Mouse (Mus musculus): ENCODE measurements around the gene Uxs1.
A peak's percentile ranks its signal among the peaks of the same experiment; 100 is the strongest.

Gene Uxs1

DNA sequence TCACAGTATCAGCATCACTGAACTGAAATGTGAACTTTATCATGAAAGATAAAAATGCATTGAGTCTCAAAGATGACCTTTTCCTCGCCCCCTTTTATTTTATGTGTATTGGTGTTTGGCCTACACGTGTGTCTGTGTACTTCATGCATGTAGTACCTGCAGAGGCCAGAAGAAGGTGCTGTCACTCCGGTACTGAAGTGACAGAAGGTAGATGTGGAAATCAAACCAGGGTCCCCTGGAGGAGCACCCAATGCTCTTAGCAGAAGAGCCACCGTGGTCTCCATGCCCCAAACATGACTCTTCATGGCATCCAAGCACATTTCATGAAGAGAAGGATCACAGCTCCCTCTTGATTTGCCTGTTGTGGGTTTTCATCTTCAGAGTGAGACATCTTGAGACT is 95.5 kb downstream of the Uxs1 start:
- no peak for DNase-seq (ENCODE audit: low read depth, low spot score)

DNA sequence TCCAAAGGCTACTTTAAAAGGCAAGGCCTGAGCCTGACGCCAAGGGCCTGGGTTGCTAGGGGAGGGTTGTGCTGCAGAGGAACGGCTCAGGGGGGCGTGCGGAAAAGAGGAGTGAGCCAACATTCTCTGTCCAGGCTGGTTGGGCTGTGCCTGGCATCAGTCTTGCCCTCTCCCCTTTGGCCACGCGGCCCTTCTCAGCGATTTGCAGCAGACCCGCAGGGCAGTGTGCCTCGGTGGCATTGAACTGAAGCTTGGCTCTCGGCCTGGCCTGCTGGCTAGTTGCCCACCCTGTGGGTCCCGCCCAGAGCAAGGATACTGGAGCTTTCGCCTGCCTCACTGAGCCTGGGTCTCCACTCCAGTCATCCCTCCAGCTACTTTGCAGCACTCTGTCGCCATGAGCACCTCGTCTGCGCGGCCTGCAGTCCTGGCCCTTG is 97.1 kb downstream of the Uxs1 start, which contains the start of gene 1500015O10Rik:
TSS of gene 1500015O10Rik (plus strand) at position 112 of the 434 bp plus-strand sequence.
- DNase-seq (ENCODE audit: low read depth, low spot score), result peak; percentile 17

DNA sequence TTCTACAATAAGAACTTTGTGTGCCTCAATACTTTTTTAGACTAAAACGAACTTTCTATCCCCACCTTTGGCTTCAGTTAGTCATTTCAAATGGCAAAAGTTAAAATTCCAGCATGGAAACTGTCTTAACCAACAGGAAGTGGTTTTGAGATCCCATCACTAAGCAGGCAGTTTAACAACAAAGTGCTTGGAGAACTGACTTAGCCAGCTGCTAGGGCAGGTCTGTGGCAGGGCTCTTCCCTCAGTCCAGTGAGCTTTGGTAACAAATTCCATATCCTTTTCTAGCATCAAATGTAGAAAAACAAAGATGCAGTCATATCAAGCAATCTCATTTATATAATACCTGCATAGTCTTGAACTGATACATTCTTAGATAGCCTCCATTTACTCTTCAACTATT is 105.1 kb downstream of the Uxs1 start:
- DNase-seq (ENCODE audit: low read depth, low spot score), result no peak

DNA sequence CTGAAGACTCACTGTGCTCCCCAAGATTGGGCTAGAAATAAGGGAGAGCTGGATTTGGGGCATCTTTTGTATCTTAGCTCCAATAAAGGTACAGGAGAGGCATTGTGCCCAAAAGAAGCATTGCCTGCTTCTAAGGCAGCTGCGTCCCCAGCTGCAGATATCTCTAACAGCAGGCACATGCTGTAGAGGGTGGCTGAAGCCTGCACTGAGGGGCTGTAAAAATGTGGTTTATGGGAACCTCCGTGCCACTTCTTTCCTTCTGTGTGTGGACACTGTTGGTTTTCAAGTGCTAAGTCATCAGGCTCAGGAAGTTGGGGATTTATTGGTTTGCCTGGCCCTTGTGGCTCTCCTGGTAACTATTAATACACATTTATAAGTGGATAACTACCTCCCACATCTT is 108.8 kb downstream of the Uxs1 start:
- DNase-seq (ENCODE audit: low read depth, low spot score), result no peak

DNA sequence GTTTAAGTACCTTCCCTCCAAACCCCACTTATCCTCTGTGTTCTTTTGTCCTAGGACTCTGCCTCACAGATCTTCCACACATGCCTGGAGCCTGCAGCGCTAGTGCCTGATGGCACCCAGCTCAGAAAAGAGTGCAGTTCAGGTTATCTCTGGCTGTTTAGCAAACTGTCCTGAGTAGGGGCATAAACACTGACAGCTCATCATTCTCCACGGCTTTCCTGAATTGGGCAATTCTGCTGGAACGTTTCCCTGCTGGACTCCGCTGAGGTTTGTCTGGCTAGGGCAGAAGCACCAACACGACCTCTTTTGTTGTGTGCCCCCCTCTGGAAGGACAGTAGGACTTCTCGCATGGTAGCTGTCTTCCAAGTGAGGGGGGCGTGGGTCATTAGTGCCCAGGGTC is 109.6 kb downstream of the Uxs1 start:
- DNase-seq (ENCODE audit: low read depth, low spot score), result no peak

DNA sequence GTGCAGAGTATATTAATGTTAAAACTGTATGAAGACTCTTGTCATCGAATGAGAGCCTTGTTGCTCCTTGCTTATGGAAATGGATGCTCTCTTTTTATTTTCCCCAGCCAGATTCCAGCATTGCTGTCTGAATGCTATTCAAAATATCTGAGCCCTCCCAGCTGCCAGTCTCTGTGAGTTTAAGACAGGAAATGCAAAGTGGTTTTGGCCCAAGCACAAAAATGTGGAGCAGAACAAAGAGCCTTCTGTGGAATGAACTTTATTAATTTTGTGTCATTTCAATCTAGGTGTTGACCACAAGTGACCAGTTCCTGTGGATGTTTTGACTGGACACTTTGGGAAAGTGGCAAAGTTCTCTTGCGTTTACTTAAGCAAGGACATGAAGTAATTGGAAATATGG is 112.8 kb downstream of the Uxs1 start:
- DNase-seq (ENCODE audit: low read depth, low spot score), result no peak

DNA sequence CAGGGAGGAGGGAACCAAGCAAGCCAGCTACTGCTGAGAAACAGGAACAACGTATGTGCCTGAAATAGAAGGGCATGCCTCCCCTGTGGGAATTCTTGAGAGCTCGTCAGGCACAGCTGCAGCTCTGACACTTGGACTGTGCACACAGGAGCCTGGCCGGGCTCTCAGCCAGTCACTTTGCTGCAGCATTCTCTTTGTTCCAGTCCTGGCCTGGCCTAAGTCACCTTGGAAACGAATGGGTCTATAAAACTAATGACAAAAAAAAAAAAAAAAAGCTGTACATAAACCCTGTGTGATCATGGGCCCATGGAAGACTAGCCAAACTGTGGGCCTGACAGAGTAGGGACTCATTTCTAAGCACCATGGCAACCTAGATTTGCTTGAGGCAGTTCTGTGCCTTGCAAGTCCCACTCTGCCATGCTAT is 129.0 kb downstream of the Uxs1 start:
- peak; percentile 38 for DNase-seq (ENCODE audit: low read depth, low spot score)

All from skeletal muscle tissue, adult 2 months (tissue).